Mouse (Mus musculus) ES-E14 (cell line): Measurements from ENCODE around the gene Map7d1.

Experiments
- CHD2 ChIP-seq: IDR thresholded peaks from 2 replicates; pipeline ENCODE4 v1.6.1; 2014; ENCODE audit warnings: mild to moderate bottlenecking, low read depth, low read length, inconsistent platforms
- HCFC1 ChIP-seq: IDR thresholded peaks from 2 replicates; pipeline ENCODE4 v1.6.1; 2012; ENCODE audit warnings: low read length, inconsistent platforms, borderline replicate concordance; ENCODE audit not compliant: insufficient read depth
- MAFK ChIP-seq: IDR thresholded peaks from 2 replicates; pipeline ENCODE4 v1.6.1; 2014; ENCODE audit warnings: mild to moderate bottlenecking, low read depth, low read length, inconsistent platforms; ENCODE audit not compliant: insufficient read depth
- ZC3H11A ChIP-seq: IDR thresholded peaks from 2 replicates; pipeline ENCODE4 v1.6.1; 2012; ENCODE audit warnings: low read depth, mild to moderate bottlenecking, inconsistent platforms, low read length, borderline replicate concordance
- ZNF384 ChIP-seq: IDR thresholded peaks from 2 replicates; pipeline ENCODE4 v1.6.1; 2012; ENCODE audit warnings: low read depth, low read length, inconsistent platforms

DNA sequence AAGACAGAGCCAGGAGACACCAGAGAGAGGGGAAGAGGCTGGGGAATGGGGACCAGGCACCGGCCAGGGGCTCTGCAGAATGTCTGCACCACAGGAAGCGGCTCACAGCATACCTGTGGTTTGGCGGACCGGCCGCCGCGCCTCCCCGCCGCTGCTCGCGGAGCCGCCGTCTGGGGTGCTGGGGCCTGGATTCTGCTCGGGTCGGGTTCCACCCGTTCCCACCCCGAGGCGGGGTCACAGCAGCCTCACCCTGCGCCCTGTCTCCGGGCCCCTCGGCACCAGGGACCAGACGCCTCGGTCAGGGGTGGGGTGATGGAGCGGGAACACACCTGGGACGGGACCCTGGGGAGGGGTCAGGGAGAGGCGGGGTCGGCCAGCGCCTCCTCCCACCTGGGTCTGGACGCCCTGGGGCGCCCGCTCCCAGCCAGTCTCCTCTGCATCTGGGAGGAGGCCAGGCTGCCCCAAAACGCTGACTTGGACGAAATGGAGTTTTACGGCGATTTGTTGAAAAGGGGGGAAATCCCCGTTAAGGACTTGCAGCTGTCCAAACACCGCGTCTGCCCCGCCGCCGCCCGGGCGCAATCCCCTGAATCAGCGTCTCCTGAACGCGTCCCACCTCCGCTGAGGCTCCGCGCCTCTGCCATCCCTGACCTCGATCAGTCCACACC is 44.9 kb upstream of the Map7d1 start:
- TF ChIP-seq MAFK, result 0 out of 2 replicates have a peak, but pooled peaks have one; percentile 27
- TF ChIP-seq CHD2, result no peak
- no peak for TF ChIP-seq ZNF384
- no peak for TF ChIP-seq ZC3H11A
- no peak for TF ChIP-seq HCFC1
